Comparison of ENCODE assay signal across 9 mouse cellular contexts in genomic region chr10:115171351-115171818, GRCm38 (mm10). TPM values are rescaled to one million over a fixed set of nuclear protein-coding genes. Genes with fewer than 3 reads are reported as not detected.
A peak's percentile ranks its signal among the peaks of the same experiment; 100 is the strongest.
DNase-seq lines count a peak whose midpoint lies in the region; ATAC-seq and TF ChIP-seq lines count a peak whose summit lies in the region.
"Had no signal": no experiment of that assay in that cellular context is flagged by ENCODE, and none has a peak within 500 bp of the region (broad histone marks: within the 10 kb centered on the region; RNA-seq: fewer than 3 reads in every experiment).

No protein-coding gene starts in this region.

- 54% methylated on average over 8 of the region's 8 CpGs for WGBS in midbrain, embryonic 13.5 days
- WGBS in midbrain, embryonic 10.5 days, result 83% methylated on average over 8 of the region's 8 CpGs
- WGBS in lung, postnatal 0 days, result 31% methylated on average over 8 of the region's 8 CpGs

- H3K9ac ChIP-seq in midbrain, embryonic 13.5 days (replicated peaks), result no peak overlapping the region
- no peak overlapping the region for H3K9ac ChIP-seq in lung, postnatal 0 days (replicated peaks; ENCODE audit: low read depth)

- peaks cover 10% of the 10 kb centered on the region; the same call in 1 of the 2 replicates for H3K4me1 ChIP-seq in midbrain, embryonic 13.5 days (replicated peaks)
- peaks cover 5% of the 10 kb centered on the region; the same call in 1 of the 2 replicates for H3K4me1 ChIP-seq in midbrain, embryonic 10.5 days
- no peaks in the 10 kb centered on the region for H3K4me1 ChIP-seq in lung, postnatal 0 days (ENCODE audit: insufficient read depth, low read depth, low read length)

- no peaks in the 10 kb centered on the region for H3K36me3 ChIP-seq in midbrain, embryonic 13.5 days
- H3K36me3 ChIP-seq in midbrain, embryonic 10.5 days, result no peaks in the 10 kb centered on the region
- H3K36me3 ChIP-seq in lung, postnatal 0 days (ENCODE audit: insufficient read depth, low read length), result no peaks in the 10 kb centered on the region

- ATAC-seq in cerebellum, adult (ENCODE audit: insufficient number of reproducible peaks, low FRiP score, low TSS enrichment), result no peak
- peak; percentile 71; the same call in 1 of the 2 replicates for ATAC-seq in midbrain, embryonic 13.5 days
- ATAC-seq in lung, postnatal 0 days, result no peak

- H3K27ac ChIP-seq in midbrain, embryonic 13.5 days, result 0 out of 2 replicates have a peak overlapping the region, but pooled peaks have one; percentile 17
- no peak overlapping the region for H3K27ac ChIP-seq in midbrain, embryonic 10.5 days (replicated peaks)
- no peak overlapping the region for H3K27ac ChIP-seq in lung, postnatal 0 days (ENCODE audit: low read length)
- H3K27ac ChIP-seq: macrophage had no signal

- H3K4me3 ChIP-seq in midbrain, embryonic 13.5 days (replicated peaks), result no peak overlapping the region
- H3K4me3 ChIP-seq in midbrain, embryonic 10.5 days, result no peak overlapping the region
- H3K4me3 ChIP-seq in lung, postnatal 0 days (ENCODE audit: low read depth, low read length), result no peak overlapping the region

- TF ChIP-seq EP300 in lung, postnatal 0 days (IDR thresholded peaks at IDR 0.05), result no peak

- H3K4me2 ChIP-seq in midbrain, embryonic 13.5 days (replicated peaks), result no peak overlapping the region
- H3K4me2 ChIP-seq in lung, postnatal 0 days (replicated peaks; ENCODE audit: low read depth, low read length), result no peak overlapping the region

- DNase-seq in cerebellum, postnatal 10 days, result peak; percentile 79 to 82
- DNase-seq in midbrain, embryonic 10.5 days (ENCODE audit: low spot score), result no peak
- DNase-seq in lung, postnatal 0 days (ENCODE audit: low spot score), result peak; percentile 27
- peak; percentile 48 for DNase-seq in right cerebral cortex, postnatal 14 days
- no peak for DNase-seq in thymus, postnatal 0 days (ENCODE audit: low spot score)
- DNase-seq in adrenal gland, adult 18-20 months (ENCODE audit: low spot score in 2 of 2), result no peak

- no peaks in the 10 kb centered on the region for H3K9me3 ChIP-seq in midbrain, embryonic 13.5 days
- no peaks in the 10 kb centered on the region for H3K9me3 ChIP-seq in midbrain, embryonic 10.5 days (replicated peaks)
- H3K9me3 ChIP-seq in lung, postnatal 0 days (ENCODE audit: low read length), result no peaks in the 10 kb centered on the region

- TF ChIP-seq CTCF in lung, postnatal 0 days (IDR thresholded peaks at IDR 0.05), result no peak

- no peaks in the 10 kb centered on the region for H3K27me3 ChIP-seq in midbrain, embryonic 13.5 days
- no peaks in the 10 kb centered on the region for H3K27me3 ChIP-seq in midbrain, embryonic 10.5 days (ENCODE audit: low read depth, poor library complexity, severe bottlenecking)
- H3K27me3 ChIP-seq in lung, postnatal 0 days (replicated peaks; ENCODE audit: insufficient read depth, low read length), result no peaks in the 10 kb centered on the region

RNA-seq across cellular contexts. Expression of gene Tph2, which starts 13.4 kb away (rescaled TPM):
- 2.2 and 7.8 TPM in 2 replicates for polyA plus RNA-seq in midbrain, embryonic 13.5 days (2015; fragmentation: Nextera tagmentation; extraction: Ambion mirVana)
- polyA plus RNA-seq in midbrain, embryonic 10.5 days (2016; fragmentation: Nextera tagmentation; extraction: Ambion mirVana), result 0.07 and 0.16 TPM in 2 replicates
- 0.05 and 0.08 TPM in 2 replicates for polyA plus RNA-seq in lung, postnatal 0 days (2015; fragmentation: Nextera tagmentation; extraction: Ambion mirVana)
- polyA plus RNA-seq in thymus, postnatal 0 days (2015; fragmentation: Nextera tagmentation; extraction: Ambion mirVana), result 0.07 TPM in 1 of 2 replicates, not detected in the other
- total RNA-seq in adrenal gland, adult 18-20 months (2021), result not detected
- polyA plus RNA-seq: macrophage had no signal

Comparison
In these comparisons a context has a peak if more than half of its experiments do, and no peak if none do; other contexts are left out.
1. DNase-seq: peak in cerebellum, postnatal 10 days (2 of 2), lung, postnatal 0 days (single experiment) and right cerebral cortex, postnatal 14 days (single experiment); none in midbrain, embryonic 10.5 days (single experiment), thymus, postnatal 0 days (single experiment) and adrenal gland, adult 18-20 months (0 of 2).